Mouse (Mus musculus) embryonic stem cell, embryonic (primary cell): ENCODE results near the gene Wdr66.

Experiments used
- CTCF ChIA-PET, 4 experiments: fragments of 300-600 bp in 2 of 4; fragments of 350-600 bp in 2 of 4; sonication (Branson Sonifier 250); formaldehyde crosslinking; loops; one replicate each; lab custom pipeline; 2022; ENCODE audit warnings: inconsistent platforms in 2 of 4; lab: Charles Lee
- POLR2A ChIA-PET, 4 experiments: fragments of 300-600 bp in 2 of 4; fragments of 350-600 bp in 2 of 4; sonication (Branson Sonifier 250); formaldehyde crosslinking; loops; one replicate each; lab custom pipeline; 2022; ENCODE audit warnings: antibody characterized with exemption in 4 of 4, inconsistent platforms in 1 of 4; lab: Charles Lee

Wdr66 gene

DNA sequence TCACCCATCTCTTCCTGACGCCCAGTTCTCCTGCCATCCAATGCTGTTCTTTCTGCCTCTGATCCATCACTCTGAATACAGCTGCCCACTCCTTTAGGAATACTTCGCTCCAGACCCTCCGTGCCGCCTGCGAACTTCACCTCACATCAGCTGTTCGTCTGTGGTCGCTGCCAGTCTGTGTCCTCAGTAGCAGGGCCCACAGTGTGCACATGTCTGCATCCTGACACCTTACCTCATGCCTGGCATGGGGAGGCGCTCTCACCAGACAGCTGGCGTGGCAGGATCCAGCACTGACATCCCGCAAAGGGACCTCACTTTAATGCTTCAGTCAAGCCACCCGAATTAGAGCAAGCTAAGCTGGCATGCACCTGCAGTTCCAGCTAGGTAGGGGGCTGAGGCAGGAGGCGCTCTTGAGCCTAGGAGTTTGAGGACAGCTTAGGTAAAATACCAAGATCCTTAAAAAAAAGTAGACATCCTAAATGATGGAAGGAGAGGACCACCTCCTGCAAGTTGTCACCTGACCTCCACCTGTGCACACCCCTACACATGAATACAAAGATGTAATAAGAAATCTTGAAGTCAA lies 44.4 kb downstream of the Wdr66 start:
- CTCF ChIA-PET = interaction anchor here (0.5 to 4.4 kb wide), 32 partner anchors 8 to 942 kb away, joined by 3 to 24 read pairs (median 4); partner anchors contain the start of genes Wdr66 (in 2 of the 4), Rad9b (in 1 of the 4), Rhof (in 1 of the 4) and Vps29 (in 1 of the 4)
- POLR2A ChIA-PET = interaction anchor here in 2 of 4 experiments (0.9 to 1.2 kb wide), 2 partner anchors 9 to 388 kb away, joined by 3 read pairs; partner anchors contain the start of gene Clip1 (in 1 of the 2)

DNA sequence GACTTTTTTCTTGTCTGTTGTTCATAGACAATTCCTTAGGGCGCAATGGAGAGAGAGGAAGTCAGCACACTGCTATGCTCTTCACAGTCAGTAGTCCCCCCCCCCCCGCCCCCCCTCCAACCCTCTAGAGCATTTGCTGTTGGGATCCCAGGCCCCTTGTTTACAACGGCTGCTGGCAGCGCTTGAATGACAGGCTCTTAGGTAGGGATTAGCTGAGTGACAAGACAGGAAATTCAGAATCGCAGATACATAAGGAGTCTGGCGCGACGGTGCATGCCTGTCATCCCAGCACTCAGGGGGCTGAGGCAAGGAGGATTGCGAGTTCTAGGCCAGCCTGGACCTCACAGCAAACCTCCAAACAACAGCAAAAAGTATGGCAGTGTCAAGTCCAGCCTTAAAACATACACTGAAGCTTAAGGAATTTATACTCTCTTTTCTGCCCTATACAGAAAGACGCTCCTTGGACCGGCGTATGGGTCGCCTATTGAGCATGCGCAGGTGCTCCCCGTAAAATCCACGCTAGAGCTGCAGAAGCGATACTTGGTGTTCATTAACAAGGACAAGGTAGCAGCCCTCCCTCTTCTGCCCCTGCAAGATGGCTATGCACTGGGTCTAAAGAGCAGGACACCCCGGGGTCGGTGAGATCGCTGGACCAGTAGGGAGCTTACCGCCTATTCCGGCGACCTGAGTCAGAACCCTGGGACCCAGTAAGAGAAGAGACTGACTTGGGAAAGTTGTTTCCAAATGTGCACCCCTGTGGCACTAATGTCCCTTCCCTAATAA lies 45.3 kb downstream of the Wdr66 start:
- ChIA-PET POLR2A (interaction anchor here in 3 of 4 experiments (0.6 to 1.2 kb wide), 4 partner anchors 8 to 387 kb away, joined by 3 read pairs; partner anchors contain the start of gene Clip1 (in 1 of the 3)), CTCF (interaction anchor here (0.6 to 4.4 kb wide), 26 partner anchors 9 to 211 kb away, joined by 3 to 24 read pairs (median 4); partner anchors contain the start of genes Rhof (in 1 of the 4) and Wdr66 (in 1 of the 4))

DNA sequence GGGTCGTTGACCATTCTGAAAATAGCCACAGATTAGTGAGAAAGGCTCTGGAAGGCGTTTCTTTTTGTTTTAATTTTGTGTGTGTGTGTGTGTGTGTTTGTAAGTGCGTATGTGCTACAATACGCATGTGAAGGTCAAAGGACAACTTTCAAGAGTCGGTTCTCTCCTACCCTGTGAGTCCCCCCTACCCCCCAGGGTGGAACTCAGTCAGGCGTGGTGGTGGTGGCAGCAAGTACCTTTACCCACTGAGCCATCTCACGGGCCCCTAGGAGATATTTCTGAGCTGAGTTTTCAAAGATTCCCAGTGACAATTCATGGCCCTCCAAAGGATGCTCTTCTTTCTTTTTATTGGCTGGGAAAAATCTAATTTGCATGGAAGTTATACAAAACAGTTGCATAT lies 45.9 kb downstream of the Wdr66 start:
- ChIA-PET POLR2A (interaction anchor here in 2 of 4 experiments (0.6 to 1.0 kb wide), 2 partner anchors 25 to 26 kb away, joined by 3 read pairs; no protein-coding TSS in a partner anchor), CTCF (interaction anchor here in 2 of 4 experiments (0.8 to 4.4 kb wide), 4 partner anchors 10 to 72 kb away, joined by 3 to 24 read pairs (median 4); no protein-coding TSS in a partner anchor)

DNA sequence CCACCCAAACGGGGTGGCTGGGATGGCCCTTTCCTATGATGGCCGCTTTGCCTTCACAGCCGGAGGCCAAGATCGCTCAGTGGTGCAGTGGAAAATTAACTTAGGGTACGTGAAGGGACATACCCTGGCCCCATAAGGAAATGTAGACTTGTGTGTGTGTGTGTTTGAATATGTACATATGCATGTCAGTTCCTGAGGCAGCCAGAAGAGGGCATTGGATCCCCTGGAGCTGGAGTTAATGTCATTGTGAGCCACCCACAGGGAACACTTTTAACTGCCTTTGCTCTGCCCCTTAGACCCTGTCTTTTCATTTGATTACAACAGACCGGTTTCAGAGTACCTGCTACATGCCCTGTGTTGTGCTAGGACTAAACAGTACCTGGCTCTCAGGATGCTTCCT lies 46.6 kb downstream of the Wdr66 start:
- POLR2A ChIA-PET = interaction anchor here in 1 of 4 experiments (0.6 kb wide), 1 partner anchor 204 kb away, joined by 6 read pairs; no protein-coding TSS in a partner anchor

DNA sequence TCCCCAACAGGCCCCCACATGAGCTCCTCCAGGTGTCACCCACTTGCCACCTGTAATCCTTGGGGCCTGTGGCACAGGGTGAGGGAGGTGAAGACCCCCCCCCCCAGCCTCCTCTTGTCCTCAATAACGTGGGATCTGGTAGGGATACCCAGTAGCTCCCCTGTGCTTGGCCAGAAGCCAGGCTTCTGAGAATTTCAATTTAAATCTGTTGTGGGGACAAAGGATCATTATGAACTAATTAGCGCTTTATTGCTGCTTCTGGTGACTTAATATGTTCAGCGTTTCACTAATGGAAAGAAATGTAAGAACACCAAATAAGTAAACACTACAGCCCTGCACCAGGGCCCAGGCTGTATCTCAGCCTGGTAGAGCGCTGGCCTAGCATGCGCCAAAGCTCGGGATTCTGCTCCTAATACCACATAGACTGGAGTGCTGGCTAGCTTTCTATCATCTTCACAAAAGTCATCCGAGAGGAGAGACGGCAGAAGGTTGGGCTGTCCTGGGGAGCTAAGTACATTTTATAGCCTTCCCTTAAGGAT lies 48.7 kb downstream of the Wdr66 start:
- ChIA-PET POLR2A (interaction anchor here in 1 of 4 experiments (0.6 kb wide), 1 partner anchor 187 kb away, joined by 3 read pairs; no protein-coding TSS in a partner anchor), CTCF (interaction anchor here in 2 of 4 experiments (1.0 to 1.2 kb wide), 2 partner anchors 15 to 47 kb away, joined by 3 to 5 read pairs; no protein-coding TSS in a partner anchor)

More for the DNA sequence above, 46.6 kb downstream of the Wdr66 start:
- CTCF ChIA-PET = interaction anchor here (0.6 to 4.4 kb wide), 15 partner anchors 9 to 1574 kb away, joined by 3 to 24 read pairs (median 3); no protein-coding TSS in a partner anchor

DNA sequence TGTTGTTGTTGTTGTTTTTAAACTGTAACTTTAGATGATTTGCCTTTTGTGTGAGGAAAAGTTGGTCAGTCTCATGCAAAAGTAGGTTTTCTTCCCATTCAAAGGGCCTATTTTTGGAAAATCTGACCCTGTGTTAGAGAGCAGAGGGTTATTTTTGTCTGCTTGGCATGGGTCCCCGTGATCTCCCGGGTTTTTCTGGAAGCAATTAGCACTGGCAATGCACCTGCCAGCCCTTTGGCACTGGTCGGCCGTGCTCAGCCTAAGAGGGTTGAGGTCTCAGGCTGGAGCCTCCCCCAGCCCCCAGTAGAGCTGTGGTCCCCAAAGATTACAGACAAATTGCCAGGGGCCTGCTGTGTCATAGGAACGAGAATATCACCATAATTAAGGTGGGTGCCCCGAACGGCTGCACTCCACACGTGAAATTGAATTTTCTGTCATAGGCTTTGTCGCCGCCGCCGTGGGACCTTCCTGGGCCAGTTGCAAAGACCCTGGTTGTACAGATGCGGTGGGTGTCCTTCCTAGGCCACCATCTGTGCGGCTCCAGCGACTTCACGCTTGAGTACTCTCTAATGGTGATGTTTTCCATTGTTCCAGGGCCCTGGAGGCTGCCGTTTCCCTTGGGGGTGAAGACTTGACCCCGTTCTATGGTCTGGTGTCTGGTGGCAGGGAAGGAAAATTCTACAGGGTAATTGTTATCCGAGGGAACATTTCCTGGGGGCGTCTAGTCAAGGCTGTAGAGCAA lies 50.0 kb downstream of the Wdr66 start:
- POLR2A ChIA-PET = interaction anchor here in 1 of 4 experiments (0.9 kb wide), 1 partner anchor 10 kb away, joined by 3 read pairs; no protein-coding TSS in a partner anchor
- CTCF ChIA-PET = interaction anchor here in 3 of 4 experiments (0.9 to 2.0 kb wide), 4 partner anchors 16 to 238 kb away, joined by 3 to 8 read pairs (median 4); partner anchors contain the start of gene Rhof (in 1 of the 3)

DNA sequence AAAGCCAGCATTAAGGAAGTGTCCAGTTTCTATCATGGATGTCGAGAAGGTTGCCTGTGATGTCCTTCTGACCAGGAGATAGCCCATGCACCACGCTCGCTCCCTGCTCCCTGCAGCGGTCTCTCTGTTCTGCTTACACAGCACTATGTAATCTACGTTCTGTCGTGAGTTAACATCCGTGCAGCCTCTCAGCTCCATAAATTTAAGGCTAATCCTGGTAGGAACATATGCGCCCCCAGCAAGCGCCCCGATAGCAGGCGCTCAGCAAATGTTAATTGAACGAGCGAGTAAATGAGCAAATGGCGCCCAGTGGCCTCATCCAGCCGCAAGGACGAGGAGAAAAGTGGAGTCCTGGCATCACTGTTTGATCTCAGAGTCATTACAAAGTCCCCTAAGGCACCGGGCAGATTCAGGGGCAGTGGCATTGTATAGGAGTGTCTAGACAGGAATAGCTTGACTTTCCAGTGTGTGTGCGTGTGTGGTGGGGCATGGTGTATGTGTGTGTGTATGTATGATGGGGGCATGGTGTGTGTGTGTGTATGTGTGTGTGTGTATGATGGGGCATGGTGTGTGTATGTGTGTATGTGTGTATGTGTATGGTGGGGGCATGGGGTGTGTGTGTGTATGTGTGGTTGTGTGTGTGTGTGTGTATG lies 55.9 kb downstream of the Wdr66 start:
- ChIA-PET POLR2A (interaction anchor here in 1 of 4 experiments (0.7 kb wide), 1 partner anchor 57 kb away, joined by 8 read pairs; no protein-coding TSS in a partner anchor), CTCF (no interaction called here)

DNA sequence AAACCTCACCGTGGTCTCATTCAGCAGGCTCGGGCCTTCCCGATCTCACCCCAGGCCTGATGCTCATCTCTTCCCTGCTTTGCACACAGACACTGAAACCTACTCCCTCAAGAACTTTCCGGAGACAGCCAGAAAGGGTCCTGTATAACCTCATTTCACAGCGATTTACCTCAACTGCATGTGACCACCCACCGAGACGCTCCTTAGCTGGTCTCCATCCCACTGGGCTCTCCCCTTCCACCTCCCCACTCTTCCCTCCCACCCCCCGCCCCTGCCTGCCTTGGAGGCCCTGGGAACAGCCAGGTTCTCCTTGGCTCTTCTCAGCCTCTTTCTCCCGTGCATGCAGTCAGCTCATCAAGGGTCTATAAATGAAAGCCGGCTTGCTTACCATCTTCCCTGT lies 57.9 kb downstream of the Wdr66 start:
- CTCF ChIA-PET = interaction anchor here in 2 of 4 experiments (0.5 to 1.8 kb wide), 2 partner anchors 10 to 22 kb away, joined by 3 to 4 read pairs; no protein-coding TSS in a partner anchor
- POLR2A ChIA-PET = interaction anchor here in 1 of 4 experiments (1.8 kb wide), 1 partner anchor 14 kb away, joined by 5 read pairs; no protein-coding TSS in a partner anchor

DNA sequence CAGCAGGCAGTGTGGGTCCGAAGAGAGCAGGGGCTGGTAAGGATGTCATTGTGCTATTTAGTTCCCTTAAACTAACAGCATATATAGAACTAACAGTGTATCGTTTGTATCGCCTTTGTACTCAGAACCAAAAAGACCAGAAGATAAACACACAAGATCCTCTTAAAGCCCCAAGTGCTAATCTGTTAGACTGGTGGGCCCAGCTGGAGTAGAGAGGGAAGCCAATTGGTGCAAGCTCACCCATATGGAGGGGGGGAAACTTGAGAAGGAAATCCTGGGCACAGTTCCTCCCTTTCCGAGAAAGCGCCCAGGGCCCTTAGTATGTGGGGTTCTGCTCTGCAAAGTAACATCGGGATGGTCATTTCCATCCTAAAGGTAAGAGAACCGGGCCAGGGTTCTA lies 58.3 kb downstream of the Wdr66 start:
- CTCF ChIA-PET = interaction anchor here in 2 of 4 experiments (0.5 to 1.8 kb wide), 3 partner anchors 9 to 569 kb away, joined by 3 to 4 read pairs (median 3); no protein-coding TSS in a partner anchor
- POLR2A ChIA-PET = interaction anchor here in 2 of 4 experiments (0.6 to 1.8 kb wide), 3 partner anchors 14 to 99 kb away, joined by 3 to 5 read pairs (median 3); no protein-coding TSS in a partner anchor

DNA sequence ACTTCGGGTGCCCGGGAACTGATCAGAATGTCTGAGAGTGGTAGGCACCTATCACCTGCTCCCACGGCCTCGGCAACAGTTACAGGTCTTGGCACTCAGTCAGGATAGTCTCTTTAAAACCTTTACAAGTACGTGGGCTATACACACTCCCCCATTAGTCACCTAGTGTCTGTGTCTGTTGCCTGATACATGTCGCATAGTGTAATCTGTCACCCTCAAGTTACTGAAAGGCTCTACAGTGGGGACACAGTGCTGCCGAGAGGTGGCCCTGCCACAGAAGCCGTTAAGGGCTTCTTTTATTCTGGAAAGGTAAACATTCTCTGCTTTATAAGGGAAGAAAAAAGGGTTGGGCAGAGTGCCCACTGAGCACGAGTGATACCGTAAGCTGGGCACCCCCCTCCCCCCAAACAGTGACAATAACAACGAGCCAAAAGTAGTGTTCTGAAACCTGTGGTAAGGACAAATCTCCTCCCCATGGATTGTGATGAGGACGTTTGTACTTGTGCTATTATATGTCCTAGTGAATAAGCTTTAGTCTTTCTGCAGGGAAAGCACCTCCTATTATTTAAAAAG lies 61.2 kb downstream of the Wdr66 start:
- ChIA-PET POLR2A (interaction anchor here in 3 of 4 experiments (0.5 to 1.5 kb wide), 3 partner anchors 11 to 196 kb away, joined by 3 read pairs; no protein-coding TSS in a partner anchor), CTCF (no interaction called here)

DNA sequence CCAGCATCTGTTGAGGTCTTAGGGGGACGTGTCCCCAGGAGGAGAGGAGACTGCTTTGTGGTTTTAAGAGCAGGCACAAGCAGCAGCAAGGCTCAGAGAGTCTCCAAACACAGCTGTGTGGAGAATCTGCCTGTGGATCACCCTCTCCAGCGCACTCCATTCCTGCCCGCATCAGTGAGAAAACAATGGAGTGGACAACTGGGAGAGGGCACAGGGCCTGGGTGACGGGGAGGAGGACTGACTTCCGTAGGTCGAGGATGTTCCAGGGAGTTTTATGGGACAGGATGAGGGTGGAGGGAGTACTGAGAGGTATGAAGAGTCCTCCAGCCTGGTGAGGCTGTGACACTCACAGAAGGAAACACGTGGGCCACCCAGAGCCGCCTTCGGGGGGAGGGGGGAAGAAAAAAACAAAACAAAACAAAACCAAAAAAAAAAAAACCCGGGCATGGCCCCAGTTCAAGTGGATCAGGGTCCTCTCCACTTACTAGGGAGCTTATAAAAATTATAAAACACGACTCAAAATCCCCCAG lies 62.0 kb downstream of the Wdr66 start:
- CTCF ChIA-PET = interaction anchor here in 1 of 4 experiments (0.7 kb wide), 1 partner anchor 82 kb away, joined by 5 read pairs; no protein-coding TSS in a partner anchor
- POLR2A ChIA-PET = interaction anchor here in 3 of 4 experiments (0.5 to 1.5 kb wide), 5 partner anchors 10 to 196 kb away, joined by 3 to 4 read pairs (median 3); no protein-coding TSS in a partner anchor

DNA sequence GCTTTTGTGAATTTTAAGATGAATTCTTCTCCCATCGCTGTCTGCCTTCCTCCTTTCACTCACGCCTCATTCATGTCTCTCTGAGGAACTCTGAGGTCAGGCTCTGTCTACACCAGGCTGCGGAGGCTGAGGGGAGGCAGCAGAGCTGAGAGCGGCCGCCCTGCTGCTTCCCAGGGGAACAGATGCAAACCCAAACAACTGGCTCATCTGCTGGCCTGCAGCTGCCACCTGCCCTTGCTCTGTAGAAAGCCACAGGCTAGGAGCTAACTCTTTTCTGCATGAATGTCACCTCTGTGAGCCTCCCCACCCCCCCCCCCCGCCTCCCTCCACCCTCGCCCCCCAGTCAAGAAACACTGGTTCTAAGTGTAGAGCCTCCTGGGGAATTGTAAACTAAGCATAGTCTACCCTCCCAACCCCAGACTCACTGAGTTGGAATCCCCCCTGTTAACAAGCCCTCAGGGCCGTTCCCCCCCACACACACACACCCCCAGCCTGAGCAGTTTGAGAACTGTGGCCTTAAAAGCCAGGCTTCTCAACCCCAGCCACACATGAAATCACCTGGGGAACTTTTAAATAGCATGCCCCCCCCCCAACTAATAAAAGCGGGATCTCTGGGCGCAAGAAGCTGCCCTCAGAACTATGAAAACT lies 63.4 kb downstream of the Wdr66 start:
- ChIA-PET POLR2A (interaction anchor here in 2 of 4 experiments (0.6 to 1.4 kb wide), 2 partner anchors 22 to 37 kb away, joined by 3 to 4 read pairs; no protein-coding TSS in a partner anchor), CTCF (interaction anchor here in 1 of 4 experiments (0.6 kb wide), 2 partner anchors 98 to 297 kb away, joined by 3 to 6 read pairs; no protein-coding TSS in a partner anchor)

DNA sequence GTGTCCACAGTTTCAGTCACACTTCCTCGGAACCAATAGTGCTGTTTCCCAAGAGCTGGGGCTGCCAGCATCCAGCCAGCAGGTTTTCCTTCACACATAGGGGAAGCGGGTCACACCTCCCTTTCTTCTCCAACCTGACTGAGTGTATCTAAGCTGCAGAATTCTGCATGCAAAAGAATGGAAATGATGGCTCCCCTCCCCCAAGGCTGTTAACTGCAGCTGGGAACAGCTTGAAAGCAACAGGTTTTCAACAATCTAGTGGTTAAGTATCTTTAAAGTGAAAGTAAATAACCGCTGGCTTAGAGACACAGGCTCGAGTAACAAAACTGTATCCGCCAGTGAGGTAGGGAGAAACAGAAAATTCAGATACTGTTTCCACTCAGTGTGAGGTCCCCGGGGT lies 66.1 kb downstream of the Wdr66 start:
- CTCF ChIA-PET = interaction anchor here in 2 of 4 experiments (0.7 to 1.1 kb wide), 2 partner anchors 59 to 69 kb away, joined by 4 to 7 read pairs; no protein-coding TSS in a partner anchor

DNA sequence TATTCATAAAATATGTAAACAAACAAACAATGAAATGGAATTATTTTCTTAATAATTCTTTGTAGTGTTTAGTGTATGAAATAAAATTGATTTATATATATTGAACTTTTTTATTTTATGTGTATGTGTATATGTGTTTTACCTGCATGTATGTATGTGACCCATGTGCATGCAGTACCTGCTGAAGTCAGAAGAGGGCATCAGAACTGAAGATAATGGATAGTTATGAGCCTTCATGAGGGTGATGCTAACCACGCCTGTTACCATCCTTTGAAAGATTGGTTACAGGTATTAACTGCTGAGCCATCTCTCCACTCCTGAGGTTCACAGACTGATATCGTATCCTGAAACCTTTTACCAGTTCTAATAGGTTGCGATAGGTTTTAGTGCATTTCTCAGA lies 68.2 kb downstream of the Wdr66 start:
- ChIA-PET CTCF (no interaction called here), POLR2A (no interaction called here)

More for the DNA sequence above, 66.1 kb downstream of the Wdr66 start:
- POLR2A ChIA-PET = interaction anchor here in 1 of 4 experiments (0.6 kb wide), 1 partner anchor 51 kb away, joined by 3 read pairs; no protein-coding TSS in a partner anchor

DNA sequence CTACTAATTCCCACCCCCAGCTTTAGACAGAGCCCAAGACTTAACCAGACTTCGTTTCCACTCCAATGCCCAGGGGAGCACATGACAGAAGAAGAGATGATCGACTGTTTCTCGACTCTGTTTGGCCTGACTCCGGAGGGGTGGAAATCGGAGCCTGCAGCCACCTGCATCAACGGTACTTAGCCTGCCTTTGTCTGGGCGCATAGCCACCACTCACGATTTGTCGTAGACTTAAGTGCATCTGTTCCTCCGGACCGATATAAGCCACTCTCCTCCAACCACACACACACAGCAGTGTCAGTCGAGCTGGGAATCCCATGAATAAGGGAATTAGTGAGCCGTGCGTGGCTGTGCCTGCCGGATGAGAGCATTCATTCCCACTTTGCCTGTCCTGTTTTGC lies 72.3 kb downstream of the Wdr66 start:
- CTCF ChIA-PET = interaction anchor here in 2 of 4 experiments (0.6 to 1.3 kb wide), 9 partner anchors 17 to 279 kb away, joined by 3 to 6 read pairs (median 3); no protein-coding TSS in a partner anchor
- POLR2A ChIA-PET = interaction anchor here (0.6 to 2.7 kb wide), 14 partner anchors 10 to 771 kb away, joined by 3 to 15 read pairs (median 4); partner anchors contain the start of genes Abcb9 (in 1 of the 4) and Il31 (in 1 of the 4)
